Mouse (Mus musculus): ENCODE measurements at regions not wholly inside any gene's neighbourhood (a gene's known extent, or its start where the extent isn't known, plus 50 kb on each side); places are given as distances from the start of the nearest gene placed in this dataset.
A peak's percentile ranks its signal among the peaks of the same experiment; 100 is the strongest.

DNA sequence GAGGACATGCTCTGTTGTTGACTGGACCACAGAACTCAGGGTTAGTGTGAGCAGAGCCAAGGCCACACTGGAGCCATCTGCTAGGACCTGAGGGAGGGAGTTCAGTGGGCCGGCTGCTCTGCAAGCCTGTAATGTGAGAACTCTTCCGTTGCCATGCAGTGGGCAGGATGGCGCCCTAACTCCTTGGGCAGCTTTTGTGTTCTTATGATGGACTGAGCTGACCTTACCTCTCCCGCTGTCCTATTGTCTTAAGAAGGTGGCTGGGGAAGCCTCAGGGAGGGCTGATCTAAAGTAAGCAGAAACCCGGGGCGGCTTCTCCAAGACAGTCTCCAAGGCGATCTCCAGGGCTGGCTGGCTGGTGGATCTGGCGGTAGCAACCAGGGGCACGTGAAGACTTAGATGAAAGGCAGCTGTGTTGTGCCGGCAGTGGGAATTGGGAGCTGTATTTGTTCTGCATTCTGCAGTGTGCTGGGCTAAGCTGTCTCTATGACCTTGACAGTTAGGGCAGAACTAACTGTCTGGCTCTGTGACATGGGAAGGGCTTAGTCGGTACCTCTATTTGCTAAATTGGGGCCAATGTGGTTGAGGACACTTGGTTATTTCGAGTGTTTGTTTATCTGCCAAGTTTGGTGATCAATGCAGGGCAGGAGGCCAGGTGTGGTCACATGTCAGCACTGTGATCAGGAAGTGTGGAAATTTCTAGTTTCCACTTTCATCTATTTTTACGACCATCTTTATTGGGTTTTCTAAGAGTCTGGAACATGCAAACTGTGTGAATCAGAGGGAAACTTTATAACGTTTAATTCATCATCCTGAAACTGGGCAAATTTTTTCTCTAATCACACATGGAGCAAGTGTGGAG is 843.1 kb upstream of the Car8 start:
- peak; percentile 75 for DNase-seq

DNA sequence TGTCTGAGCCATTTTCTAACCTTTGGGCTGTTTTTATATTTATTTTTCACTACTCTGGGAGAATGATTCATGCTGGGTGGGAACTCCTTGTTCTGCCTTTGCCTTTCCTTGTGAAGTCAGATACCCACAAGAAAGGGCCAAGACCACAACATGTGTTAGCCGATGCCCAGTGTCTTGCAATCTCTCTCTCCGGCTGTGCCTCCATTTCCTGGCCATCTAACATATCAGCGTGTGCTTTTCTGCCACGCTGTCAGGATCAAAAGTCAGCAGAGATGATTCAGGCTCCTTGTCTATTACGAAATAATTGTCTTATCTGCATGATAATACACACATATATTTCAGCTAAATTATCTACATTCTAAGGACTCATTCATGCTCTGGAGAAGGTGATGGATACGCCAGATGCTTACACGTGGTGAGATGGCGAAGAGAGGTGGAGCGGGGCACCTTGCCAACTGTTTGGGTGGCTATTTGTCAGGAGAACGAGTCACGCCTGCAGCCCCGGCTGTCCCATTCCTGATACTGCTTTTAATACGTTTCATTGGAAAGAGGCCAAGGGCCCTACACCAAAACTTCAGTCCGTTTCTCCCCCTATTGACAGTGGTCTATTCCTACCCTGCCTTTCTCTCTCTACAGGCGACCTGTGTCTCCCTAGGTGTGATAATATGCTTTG is 842.1 kb upstream of the Car8 start:
- DNase-seq, result no peak

DNA sequence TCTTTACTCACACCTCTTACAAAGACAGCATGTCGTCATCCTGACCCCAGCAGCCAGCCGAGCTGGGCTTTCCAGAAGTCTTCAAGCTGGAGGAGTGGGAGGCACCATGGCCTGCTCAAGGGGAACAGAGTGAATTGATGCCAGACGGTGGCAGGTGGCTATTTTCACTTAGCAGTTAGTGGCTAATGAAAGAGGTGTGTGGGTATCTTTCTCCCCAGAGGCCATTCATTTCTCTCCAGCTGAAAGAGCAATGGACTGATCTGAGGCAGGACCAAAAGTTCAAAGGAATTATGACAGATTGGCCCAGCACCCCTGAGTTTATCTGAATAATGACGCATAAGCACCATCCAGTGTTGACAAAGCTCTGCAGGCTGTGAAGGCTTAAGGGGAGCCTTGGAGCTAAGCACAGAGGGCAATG is 841.0 kb upstream of the Car8 start:
- no peak for DNase-seq

DNA sequence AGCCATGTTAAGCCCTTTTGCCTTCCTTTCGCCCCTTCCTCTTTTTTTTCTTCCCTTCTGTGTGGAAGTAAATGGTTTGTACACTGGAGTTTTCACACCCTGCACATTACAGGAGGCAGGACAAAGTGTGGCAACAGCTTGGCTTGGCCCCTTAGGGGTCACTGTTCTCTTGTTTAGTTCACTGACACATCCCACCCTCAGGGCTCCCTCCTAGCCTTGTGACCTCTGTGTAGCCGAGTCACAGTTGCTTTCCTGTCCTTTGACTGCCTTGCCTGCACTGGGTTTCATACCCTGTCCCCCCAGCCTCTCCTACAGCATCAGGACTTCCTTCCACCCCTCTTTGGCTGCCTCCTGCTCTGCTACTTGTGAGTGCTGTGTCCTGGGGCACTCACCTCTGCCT is 835.6 kb upstream of the Car8 start:
- DNase-seq, result no peak

DNA sequence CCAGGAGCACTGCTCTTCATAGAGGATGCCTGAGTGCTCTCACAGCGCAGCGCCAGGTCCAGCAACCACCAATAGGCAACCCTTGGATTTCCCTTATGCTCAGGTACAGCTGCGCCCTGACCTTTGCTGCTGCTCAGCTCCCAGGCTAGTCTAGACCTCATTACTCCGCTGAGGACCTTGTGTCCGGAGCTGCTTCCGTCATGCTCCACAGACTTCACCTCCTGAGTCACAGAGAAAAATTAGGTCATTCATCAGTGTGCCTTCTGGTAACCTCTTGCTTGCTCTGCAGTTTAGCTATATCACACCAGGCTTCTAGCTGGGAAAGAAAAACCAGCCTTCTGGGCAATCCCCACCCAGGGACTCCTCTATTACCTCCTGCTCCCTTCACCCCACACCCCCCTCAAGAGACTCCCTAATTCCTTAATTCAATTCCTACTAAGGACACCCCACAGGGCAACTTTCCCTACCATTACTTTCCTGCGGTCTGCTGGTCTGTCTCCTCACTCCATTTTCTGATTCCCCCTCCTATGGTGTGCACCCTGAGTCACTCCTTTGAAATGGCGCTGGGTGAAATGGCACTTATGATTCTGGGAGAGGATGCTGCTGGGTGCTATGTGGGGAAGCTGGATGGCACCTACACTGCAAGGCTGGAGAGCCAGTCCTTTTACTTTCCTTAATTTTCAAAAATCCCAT is 835.0 kb upstream of the Car8 start:
- DNase-seq, result peak; percentile 60

DNA sequence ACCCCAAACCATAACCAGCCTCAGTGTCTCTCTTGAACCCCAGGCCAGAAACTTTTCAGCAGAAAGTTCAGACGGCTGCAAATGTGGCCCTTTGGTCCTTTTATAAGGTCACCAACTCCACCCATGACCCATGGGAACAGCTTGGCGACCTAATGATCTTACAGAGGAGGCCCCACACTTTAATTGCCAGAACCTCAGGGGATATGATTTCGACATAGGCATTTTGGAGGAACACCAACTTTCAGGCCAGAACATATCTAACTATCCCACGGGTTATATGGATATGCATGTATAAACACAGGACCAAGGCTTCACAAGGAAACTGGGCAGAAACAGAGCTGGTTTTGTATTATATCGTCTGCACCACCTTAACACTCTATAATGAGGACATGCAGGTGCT is 833.5 kb upstream of the Car8 start:
- DNase-seq, result no peak

DNA sequence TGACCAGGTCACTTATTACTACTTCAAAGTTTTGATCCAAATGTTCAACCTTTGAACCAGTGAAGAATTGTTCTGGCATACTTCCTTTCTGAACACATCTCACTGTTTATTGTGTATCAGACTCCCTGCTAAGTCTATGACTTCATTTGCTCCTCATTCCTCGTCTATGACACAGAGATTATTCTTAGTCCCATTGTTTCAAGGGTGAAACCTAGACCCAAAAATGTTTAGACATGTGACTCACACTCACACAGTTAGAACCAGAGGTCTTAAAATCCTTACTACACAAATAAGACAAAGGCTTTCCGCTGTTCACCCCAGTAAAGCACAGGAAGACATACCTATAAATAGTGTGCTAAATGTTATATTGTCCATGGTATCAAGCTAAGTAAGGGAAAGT is 829.0 kb upstream of the Car8 start:
- no peak for DNase-seq

DNA sequence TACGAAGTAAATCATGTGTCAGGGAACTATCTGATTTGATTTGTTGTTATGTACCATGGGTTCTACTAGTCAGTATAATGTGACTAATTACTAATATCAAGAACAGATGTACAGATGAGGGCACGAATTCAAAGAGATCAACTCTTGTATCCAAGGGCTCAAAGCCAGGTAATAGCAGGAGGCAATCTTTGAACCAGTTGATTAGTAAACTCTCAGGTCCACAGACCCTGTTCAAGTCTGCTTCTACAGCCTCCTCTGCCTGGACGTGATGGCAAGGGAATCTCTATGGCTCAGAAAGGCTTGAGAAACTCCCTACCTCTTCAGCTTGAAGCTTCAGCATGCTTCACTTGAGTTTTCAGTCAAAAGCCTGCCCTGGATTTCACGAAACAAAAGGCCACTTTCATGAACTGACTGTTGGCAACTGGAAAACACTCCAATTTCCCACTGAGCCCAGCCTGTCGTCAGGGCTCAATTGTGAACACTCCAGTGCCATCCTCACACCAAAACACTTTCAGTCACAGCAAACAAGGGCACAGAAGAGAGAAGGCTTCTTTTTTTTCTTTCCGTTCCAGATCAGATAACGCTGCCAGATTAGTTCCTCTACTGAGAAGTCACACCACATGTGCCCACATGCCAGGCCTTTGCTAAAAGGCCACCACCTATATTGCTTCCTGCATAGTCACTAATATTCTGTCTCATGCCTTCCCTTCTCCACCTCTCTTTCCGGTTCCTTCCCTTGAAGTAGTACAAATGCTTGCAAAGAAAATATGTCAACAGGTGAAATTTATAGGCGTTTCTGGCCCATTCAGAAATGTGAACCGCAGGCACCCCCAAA is 827.4 kb upstream of the Car8 start:
- no peak for DNase-seq

DNA sequence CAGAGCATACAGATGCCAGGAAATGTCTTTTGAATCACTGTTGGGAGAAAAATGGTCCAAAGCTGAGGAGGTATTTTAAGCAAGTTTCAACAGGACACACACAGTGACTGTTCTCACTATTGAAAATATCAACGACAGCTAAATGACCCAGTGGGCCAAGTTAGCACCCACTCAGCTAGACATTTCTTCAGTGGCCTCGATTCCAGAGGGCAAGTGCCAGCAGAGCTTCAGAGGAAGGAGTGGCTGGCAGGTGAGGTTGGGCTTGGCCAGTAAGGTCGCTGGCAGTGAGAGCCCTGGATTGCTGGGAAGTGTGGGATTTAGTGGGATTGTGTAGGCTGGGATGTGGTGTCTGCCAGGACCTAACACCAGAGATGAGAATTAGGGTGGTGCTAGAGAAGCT is 823.1 kb upstream of the Car8 start:
- no peak for DNase-seq

DNA sequence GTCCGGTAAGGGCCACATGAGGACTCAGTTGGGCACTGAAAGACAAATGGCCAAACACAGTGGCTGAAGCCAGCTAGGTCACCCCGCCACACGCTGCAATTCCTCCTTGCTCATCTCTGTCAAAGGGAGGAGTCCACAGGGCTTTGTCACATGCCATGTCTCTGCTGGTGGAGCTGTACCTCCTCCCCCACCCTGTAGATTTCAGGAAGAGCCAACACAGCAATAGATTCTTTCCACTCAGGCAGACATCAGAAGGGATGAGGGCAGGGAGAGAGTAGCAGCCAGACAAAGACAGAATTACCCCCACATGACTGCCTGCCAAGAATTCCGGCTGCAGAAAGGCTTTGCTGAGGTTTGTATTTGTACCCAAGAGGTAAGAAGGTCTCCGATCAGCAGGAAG is 821.4 kb upstream of the Car8 start:
- DNase-seq, result no peak

DNA sequence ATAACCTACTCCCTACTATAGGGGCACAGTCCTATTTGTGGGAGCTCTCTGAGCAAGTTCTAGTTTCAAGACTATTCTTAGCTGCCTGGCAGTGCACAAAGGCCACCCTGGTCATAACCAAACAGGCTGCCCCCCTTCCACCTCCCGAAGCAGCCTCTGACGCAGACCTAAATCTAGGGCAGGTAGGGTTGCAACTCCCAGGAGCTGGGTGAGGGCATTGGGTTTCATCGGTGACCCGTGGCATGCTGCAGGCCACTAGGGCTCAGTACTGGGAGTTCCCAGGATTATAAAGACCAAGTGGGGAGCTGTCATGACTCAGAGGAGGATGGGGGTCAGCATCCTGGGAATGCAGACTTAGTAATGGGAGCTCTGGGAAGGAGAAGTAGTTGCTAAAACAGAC is 818.8 kb upstream of the Car8 start:
- no peak for DNase-seq

DNA sequence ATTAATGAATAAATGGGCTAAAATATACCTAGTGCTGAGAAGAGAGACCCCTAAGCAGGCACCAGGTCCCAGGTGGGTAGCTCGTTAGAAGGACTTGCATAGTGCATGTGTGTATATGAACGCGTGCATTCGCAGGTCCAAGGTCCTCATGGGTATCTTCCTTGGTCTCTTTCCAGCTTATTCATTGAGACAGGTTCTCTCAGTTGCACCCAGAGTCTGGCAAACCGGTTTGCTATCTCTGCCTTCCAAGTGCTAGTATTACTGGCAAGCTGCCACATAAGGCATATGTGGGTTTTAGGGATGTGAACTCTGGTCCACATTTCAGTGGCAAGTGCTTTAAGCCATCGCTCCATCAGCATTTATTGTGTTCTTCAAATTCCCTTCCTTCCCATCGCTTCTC is 818.3 kb upstream of the Car8 start:
- DNase-seq, result peak; percentile 48

DNA sequence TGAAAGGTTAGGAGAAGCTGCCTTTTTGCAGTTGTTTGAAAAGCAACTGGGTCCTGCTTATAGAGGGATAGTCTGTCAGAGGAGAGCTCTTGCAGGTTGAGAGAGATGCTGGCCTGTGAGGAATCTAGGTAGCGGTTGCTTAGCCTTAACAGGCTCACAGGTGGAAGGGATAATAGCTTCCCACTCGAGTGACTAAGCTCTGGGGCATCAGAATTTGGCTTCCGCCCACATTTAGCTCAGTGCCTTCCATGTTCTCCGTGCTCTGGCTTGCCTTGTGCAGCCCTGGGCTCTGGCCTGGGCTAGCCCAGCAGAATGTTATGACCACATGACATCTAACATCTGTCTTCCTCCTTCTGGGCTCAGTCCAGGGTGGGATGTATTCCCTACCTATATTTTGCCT is 817.0 kb upstream of the Car8 start:
- DNase-seq, result no peak

DNA sequence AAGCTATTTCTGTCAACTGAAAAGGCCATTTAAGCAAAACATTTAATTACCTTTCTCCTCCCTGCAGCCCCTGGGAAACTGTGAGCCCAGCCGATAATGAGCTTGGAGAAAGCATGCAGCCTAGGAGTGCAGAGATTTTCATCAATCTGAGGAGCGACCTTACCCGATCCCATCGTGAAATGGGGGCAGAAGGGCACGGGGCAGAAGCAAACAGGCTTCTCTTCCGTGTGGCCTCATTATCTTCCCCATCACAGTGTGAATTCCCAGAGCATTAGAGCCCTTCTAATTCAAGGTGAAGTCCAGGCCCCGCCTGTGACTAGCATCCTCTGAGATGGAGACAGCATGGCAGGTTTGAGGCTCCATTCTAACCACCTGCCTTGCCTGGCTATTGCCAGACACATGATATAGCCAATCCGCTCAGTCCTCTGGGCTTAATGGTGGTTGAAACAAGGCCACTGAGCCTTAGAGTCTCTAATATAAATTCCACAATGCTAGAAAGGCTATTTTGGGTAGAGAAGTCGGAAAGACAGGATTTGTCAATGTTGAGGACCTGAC is 816.5 kb upstream of the Car8 start:
- DNase-seq, result no peak

DNA sequence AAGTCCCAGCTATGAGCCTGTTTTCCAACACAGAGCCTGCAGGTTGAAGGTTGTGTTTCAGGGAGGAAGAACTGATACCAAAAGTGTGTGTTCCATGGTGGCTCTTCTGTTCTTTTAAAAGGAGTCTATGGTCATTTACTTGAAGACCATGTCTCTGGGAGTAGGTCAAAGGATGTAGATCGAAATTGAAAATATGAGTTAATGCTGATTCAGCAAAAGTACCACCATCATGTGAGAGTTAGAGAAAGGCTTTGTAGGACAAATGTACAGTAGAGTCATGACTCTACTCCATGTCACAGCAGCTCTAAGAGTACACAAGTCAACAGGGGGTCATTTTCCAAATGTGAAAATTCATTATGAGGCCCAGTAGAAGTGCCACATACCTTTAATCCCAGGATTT is 810.0 kb upstream of the Car8 start:
- no peak for DNase-seq

DNA sequence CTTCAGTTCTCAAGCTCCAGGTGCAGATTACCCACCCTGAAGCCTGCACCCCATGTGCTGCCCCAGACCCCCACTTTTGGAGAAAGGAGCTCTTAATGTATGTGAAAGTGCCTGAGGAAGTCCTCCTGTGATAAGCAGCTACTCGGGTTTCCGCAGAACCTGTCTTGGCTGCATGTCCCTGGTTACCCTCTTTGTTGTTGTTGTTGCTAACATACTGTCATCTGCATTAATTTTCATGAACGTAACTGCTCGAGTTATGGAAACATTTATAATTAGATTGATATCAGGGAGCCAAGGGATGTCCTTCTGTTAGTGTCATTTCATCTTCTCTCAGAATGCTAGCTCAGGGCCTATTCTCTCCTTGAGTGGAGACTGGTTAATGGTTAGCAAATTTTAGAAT is 808.3 kb upstream of the Car8 start:
- no peak for DNase-seq

DNA sequence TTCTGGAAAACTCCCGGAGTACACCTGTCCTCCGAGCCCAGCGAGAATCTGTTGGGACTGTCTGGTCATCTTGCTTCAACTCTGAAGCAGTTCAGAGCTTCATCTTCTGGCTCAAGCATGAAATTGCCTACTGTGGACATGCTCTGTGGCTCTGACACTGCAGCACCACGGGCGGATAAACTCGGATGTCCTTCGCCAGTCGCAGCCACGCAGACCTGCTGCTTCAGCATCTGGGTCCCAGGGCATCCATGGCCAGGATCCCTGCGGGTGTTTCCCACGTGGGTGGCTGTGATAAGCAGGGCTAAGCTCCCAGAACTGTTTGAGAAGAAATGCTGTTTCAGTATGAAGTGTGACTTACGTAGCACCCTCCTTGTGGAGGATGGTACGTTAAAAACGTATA is 807.6 kb upstream of the Car8 start:
- DNase-seq, result peak; percentile 69

DNA sequence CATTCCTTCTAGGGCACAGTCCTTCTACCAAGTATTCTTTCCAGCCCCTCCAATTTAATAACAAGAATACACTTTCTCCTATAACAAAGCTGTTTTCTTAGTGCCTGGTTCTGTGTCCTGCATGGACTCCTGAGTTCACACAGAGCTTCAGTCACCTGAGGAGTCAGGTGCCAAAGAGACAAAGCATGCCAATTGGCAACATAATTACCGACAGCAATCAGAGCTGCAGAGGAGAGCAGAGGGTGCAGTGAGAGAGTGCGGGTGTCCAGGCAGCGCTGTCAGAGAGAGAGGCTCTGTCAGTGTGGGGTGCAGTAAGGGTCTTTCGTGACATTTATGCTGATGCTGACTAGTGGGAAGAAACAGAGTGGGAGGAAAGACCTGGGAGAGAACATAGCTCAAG is 807.2 kb upstream of the Car8 start:
- DNase-seq, result peak; percentile 73

DNA sequence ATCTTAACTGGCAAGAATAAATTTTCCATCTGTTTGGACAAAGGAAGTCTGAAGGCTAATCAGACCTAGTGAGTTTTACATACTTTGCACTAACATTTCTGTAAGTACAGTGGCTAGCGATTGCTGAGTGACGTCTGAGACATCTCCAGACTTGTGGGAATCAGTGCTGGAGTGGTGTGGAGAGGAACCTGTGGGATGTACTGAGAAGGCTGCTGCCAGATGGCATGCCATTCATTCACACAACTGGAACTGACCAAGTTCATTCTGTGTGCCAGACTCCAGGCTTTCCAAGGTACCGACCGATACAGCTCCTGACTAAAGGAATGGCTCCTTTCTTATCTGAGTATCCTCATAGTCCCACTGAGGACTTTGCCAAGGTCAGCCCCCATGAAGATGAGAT is 797.2 kb upstream of the Car8 start:
- no peak for DNase-seq

DNA sequence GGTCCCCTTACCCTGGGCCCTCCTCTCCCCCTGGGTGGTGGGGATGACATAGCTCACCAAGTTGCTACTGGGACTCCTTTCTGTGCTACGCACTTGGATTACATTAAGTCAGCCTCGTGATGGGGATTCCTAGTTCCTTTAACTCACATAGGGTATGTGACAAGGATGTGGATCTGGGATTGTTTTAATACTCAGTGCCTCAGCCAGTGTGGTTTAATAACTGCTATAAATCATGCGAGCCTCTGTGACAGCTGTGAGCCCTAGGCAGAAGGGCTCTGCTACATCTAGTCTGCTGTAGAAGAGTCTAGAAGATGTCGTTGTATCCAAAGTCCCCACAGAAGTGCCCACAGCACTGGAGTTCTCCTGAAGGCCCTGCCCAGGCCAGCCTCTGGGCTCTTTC is 796.5 kb upstream of the Car8 start:
- no peak for DNase-seq

DNA sequence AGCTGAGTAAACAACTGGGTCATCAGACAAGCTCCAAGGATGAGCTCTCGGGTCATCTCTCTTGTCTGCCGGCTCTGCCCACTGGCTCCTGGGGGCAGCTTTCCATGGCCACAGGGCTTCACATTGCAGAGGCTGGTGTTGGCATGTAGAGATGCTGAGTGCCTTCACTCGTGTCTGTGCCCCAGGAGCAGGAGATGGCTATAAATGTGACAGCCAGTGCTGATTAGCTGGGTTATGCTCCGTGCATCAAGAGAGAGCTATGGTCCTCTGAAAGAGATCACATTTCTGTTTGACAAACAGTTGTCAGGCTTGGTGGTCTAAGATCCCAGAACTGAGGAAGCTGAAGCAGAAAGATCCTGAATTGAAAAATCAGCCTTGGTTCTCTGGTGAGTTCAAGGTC is 795.4 kb upstream of the Car8 start:
- no peak for DNase-seq

DNA sequence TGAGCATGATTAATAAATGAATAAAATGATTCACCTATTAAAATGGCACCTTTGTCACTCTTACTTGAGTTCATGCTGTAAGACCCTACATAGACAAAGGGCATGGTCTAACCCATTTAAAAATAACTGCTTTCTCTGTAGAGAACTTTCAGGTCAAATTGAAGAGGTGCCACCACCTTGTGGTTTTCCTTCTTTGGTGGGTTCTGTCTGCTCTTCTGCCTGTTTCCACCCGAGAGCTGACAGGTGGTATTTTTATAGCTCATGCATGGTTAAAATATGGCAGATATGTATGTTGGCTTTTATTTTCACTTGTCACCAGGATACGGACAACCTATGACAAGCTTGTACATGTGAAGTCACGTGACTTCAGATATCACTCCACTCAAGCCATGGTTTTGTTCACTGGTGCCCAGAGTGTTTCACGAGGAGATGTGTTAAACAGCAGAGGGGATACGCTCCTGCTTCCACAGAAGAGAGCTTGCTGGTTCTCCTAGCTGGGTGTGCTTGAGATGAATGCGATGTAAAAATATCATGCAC is 794.3 kb upstream of the Car8 start:
- no peak for DNase-seq

DNA sequence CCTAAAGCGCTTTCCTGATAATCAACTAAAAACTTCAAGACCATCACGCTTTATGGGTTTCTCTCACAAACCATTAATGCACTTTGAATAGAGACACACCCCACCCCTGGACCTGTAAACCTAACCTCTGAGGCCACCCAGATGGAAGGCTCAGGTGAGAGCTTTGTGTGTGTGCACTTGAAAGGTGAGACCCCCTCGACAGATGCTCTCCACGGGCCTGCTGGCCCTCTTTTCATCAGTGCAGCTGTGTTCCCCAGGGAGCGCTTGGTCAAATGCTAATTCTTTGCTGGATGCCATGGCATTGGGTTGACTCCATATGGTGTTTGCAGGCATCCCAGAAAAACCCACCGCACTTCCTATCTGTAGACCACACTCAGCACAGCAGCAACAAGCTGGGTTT is 792.8 kb upstream of the Car8 start:
- no peak for DNase-seq
